Mouse (Mus musculus) forelimb bud, embryonic 11.5 days (tissue): Measurements from ENCODE around the gene Cxcl5.

Source experiments
- DNase-seq: peaks from one replicate; pipeline ENCODE4 v3.0.0-alpha.2; 2012; ENCODE audit warnings: low read depth, low spot score

The Cxcl5 gene

DNA sequence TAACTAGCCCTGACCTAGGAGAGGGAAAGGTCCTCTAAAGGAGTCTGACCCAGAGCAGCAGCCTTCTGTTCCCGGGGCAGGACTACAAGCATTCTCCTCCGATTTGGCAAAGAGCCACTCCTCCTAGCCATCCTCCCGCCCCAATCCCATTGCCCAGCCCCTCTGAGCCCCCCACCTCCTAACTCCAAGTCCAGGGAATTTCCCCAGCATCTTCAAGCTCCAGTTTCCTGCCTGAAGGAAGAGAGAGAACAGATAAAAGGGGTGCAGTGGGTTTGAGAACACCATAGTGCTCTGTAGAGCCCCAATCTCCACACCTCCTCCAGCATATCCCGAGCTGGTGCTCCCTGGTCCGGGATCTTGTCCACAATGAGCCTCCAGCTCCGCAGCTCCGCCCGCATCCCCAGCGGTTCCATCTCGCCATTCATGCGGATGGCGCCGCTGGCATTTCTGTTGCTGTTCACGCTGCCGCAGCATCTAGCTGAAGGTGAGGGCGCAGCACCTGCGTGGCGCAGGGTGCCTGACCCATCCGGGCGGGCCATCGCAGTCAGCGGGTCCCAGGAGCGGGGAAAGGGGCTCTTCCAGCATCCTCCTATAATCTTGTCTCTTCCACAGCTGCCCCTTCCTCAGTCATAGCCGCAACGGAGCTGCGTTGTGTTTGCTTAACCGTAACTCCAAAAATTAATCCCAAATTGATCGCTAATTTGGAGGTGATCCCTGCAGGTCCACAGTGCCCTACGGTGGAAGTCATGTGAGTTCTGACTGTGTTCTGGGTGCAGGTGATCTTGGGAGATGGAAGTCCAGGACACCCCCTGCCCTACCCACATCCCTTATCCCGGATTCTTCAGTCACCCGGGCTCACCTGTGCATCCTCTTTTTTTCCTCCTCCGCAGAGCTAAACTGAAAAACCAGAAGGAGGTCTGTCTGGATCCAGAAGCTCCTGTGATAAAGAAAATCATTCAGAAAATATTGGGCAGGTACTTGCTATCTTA lies at the start of gene Cxcl5:
Gene Cxcl5 (plus strand): TSS at position 284 of the 989 bp plus-strand sequence.
- DNase-seq: peak; percentile 67

DNA sequence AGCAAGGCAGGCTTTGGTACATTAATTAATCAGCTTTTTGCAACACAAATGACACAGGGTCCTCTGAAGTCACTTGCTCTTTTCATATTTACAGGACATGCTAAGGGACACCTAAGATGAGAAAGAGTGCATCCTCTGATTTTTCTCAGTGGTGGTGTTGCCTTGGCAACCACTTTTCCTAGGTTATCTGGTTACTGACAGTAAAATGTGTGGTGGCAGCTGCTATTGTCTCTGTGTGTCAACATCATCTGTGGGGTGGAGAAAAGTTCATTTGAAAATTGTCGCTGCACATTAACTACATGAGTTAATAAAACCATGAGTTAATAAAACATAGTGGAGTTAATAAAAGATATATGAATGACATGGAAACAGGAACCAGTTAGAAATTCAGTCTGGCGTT lies 47.8 kb upstream of the Cxcl5 start:
- DNase-seq: no peak

DNA sequence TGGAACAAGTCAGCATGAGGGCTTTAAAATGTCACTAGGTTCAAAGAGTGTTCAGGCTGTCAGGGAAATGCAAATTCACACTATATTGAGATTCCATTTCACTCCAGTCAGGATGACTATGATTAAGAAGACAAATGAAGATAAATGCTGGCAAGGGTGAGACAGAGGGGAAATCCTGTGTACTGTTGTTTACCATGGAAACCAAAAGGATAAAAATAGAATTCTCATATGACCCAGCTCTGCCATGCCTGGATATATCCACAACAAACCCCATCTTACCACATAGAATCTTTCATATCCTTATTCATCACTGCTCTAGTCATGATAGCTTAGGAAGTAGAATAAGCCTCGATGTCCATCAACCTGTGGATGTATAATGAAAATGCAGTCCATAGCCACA lies 41.2 kb upstream of the Cxcl5 start:
- no peak for DNase-seq

DNA sequence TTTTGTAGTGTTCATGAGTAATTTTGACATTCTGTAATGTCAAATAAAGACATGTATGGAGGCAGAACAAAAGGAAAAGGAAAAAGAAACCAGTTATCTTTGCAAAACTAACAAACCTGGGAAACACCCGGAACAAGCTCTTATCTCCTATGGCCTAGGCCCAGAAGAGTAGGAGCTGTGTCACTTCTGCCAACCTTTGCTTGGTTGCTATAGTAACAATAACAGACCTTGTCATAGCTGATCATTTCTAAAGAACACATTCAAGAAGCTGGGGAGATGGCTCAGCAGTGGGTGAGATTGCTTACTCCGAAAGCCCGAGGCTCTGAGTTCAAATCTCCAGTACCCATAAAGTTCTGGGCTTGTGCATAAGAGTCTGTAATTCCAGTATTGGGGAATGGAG lies 36.5 kb upstream of the Cxcl5 start:
- DNase-seq: no peak

DNA sequence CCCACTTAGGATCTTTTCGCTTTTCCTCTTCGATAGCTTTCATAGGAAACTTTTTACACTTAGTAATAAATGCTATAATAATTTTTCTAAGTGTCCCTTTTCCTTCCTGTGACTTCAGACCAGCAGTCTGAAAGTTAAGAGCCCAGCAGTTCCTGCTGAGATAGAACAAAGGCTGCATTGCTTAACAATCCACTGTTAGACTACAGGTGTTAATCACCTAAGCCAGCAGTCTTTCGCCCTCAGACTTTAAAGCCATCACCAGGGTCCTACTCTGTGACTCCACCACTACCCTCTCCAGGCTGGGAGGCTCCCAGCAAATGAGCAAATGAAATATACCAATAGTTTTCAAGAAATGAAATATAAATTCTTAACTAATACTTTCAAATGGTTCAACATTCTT lies 30.9 kb upstream of the Cxcl5 start:
- no peak for DNase-seq

DNA sequence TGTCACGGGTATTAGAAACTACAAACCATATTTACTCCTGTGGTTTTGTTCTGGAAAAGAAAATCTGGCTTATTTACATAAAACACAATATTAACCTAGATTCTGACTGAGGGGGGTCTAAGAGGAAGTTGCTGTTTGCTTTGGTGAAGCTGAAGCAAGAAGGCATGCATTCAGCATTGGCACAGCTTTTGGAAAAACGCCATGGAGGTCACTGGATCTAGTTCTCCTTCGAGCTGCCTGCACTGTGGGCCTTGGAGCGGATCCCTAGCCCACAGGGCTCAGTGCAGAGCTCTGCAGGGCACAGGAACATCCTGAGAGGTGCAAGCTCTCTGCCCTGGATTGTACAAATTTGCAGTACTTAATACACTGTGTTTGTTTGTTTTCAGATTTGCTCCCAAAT lies 27.7 kb upstream of the Cxcl5 start:
- no peak for DNase-seq

GRCm38 (mm10) chr5:90742029-90742428 lies 17.1 kb upstream of the Cxcl5 start:
- DNase-seq: no peak

GRCm38 (mm10) chr5:90753934-90754333 lies 5.2 kb upstream of the Cxcl5 start:
- DNase-seq: no peak

DNA sequence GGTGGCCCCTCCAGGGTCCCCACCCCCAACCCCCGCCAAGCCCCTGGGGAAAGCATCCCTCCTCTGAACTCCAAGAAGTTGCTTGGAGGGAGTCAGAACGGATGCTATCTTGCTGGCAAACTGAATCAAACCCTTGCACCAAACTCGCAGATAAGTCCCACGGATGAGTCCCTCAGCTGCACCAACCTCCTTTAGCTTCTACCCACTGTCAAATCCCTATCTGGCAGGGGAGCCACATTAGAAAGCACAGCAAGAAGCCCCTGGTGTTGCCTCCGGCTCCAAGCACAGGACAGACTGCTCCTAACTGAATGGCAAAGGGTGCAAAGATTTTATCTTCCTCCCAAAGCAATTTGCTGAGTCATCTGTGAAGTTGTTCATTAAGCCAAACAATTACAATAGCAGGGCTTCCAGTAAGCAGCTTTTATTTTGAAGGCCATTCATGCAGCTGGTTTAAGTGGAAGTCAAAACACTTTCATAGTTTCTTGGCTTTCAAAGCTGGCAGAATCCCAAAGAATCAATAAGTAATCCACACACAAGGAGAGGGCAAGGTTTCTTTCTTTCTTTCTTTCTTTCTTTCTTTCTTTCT lies 1.0 kb upstream of the Cxcl5 start:
- no peak for DNase-seq

- no peak for DNase-seq
Measured at GRCm38 (mm10) chr5:90760303-90760702, 1.1 kb downstream of the Cxcl5 start.

- DNase-seq: no peak
Measured at GRCm38 (mm10) chr5:90760844-90761243, 1.7 kb downstream of the Cxcl5 start.

GRCm38 (mm10) chr5:90761834-90762233 lies 2.7 kb downstream of the Cxcl5 start:
- no peak for DNase-seq

DNA sequence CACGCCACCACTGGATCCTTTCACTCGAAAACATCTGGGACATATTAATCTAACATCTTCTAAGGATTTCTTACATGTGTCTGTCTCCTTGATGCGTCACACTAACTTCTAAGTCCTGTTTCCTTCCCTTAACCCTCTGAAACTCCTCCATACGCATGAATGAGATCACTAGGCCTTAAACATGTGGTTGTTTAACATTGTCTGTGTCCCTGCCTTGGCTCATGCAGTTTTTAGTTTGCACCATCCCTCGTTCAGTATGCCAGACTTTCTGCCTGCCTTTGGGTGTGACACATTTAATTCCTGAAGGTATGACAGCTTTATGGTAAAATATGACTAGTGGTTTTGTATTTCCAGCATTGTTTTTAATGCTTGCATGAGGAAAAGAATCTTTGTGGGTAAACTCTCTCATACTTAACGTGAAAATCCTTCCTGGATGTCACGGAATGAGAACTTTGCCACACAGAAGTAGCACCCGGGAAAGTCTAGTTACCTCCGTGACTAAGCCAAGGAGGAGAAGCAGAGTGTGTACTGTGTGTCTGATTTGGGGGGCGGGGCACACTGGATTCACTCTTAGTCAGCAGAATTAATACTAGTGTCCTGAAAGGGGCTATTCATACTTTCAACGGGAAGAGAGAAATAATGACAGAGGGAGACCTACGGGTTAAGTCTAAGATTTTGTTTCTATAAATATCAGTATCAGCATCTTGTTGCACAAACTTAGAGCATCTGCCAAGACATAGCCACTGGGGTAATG lies 4.9 kb downstream of the Cxcl5 start:
- DNase-seq: no peak

- DNase-seq: no peak
Measured at GRCm38 (mm10) chr5:90765821-90766606, 6.9 kb downstream of the Cxcl5 start.

DNA sequence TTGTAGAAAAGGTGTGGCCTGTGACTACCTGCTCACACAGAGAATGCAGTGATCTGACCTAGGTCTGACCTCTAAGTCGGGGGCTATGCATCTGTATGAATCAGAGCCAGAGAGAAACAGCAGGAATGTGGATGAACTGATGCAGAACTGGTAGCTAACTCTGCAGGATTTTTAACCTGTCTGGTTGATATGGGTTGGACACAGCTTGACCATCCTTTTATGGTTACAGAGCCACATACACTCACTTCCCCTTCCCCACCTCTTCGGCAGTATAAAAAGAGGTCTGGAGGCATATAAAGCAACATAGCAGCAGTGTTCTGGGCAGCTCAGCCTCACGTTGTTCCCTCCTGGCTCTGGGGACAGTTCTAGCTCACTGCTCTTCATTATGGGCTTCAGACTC lies 9.1 kb downstream of the Cxcl5 start, which contains the start of gene Ppbp:
Gene Ppbp (plus strand): TSS at position 301 of the 400 bp plus-strand sequence.
- DNase-seq: no peak

GRCm38 (mm10) chr5:90771369-90771768 lies 12.2 kb downstream of the Cxcl5 start:
- no peak for DNase-seq

DNA sequence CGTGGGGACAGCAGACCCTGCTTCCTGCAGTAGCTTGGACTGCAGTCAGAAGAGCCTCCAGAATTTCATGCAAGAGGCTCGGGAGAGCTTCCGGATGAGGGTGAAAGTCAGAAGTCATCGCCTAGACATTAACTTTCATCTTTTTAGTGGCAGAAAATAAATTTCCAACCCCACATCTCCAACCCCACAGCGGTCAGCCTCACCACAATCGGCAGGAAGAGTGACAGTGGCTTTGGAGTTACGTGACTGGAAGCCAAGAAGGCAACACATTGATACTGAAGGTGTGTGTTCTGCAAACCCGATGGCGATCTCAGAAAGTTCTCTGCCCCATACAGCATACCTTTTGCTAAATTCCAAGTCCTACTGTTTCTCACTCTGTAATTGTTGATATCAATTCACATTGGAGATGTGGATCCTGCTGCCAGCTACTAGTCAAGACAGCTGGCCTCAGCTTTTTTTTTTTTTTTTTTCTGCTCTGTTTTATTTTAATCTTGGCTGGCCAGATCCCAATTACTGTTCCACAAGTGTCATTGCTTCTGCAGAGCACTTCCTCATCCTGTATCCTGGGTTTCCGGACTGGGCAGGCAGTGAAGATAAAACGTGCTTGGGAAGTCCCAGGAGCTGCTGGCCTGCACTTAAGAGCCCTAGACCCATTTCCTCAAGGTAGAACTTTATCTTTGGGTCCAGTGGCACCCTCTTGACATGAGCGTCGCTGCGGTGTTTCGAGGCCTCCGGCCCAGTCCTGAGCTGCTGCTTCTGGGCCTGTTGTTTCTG lies 12.9 kb downstream of the Cxcl5 start, which contains the start of gene Pf4:
Gene Pf4 (plus strand): TSS at position 556 of the 774 bp plus-strand sequence.
- DNase-seq: no peak

DNA sequence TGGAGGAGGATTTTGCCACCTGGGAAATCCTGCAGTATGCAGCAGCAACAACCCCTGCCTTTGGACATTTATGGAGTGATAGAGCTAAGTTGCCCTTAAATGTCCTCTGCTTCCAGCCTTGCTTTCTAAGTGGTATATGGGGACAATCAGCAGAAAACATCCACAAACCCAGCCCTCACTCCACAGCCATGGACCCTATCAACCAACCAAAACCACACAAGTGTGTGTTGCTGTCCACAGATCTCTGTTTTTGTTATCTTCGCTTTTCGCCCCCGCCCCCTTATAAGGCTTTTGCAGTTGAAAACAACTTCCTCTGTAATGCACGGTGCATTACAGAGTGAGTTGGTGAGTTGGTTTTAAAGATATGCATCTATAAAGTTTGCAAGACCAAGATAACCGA lies 16.4 kb downstream of the Cxcl5 start:
- DNase-seq: no peak

- DNase-seq: no peak
Measured at GRCm38 (mm10) chr5:90777621-90778020, 18.5 kb downstream of the Cxcl5 start.

- no peak for DNase-seq
Measured at GRCm38 (mm10) chr5:90778856-90779255, 19.7 kb downstream of the Cxcl5 start.
